11 mouse cellular contexts compared by ENCODE assay signal in genomic region chr15:96744153-96744881, GRCm38 (mm10). TPM values are rescaled to one million over a fixed set of nuclear protein-coding genes. Genes with fewer than 3 reads are reported as not detected.
DNase-seq lines count a peak whose midpoint lies in the region; ATAC-seq and TF ChIP-seq lines count a peak whose summit lies in the region.
"Had no signal": no experiment of that assay in that cellular context is flagged by ENCODE, and none has a peak within 500 bp of the region (broad histone marks: within the 10 kb centered on the region; RNA-seq: fewer than 3 reads in every experiment).

No protein-coding gene starts in this region.

- H3K27me3 ChIP-seq in spleen, adult 2 months (ENCODE audit: control insufficient read depth, insufficient read depth, low read length) = no peaks in the 10 kb centered on the region
- no peaks in the 10 kb centered on the region for H3K27me3 ChIP-seq in heart, embryonic 16.5 days (ENCODE audit: control insufficient read depth, insufficient read depth, low read length)
- no peaks in the 10 kb centered on the region for H3K27me3 ChIP-seq in midbrain, embryonic 16.5 days (ENCODE audit: control insufficient read depth, insufficient read depth, low read depth, low read length)

- no peaks in the 10 kb centered on the region for H3K9me3 ChIP-seq in heart, embryonic 16.5 days (replicated peaks; ENCODE audit: control insufficient read depth, low read length)
- no peaks in the 10 kb centered on the region for H3K9me3 ChIP-seq in midbrain, embryonic 16.5 days (replicated peaks; ENCODE audit: control insufficient read depth, low read length, poor library complexity, severe bottlenecking)

- H3K36me3 ChIP-seq in spleen, adult 2 months (ENCODE audit: control insufficient read depth, insufficient read depth, low read length) = no peaks in the 10 kb centered on the region
- H3K36me3 ChIP-seq in heart, embryonic 16.5 days (ENCODE audit: control insufficient read depth, insufficient read depth) = no peaks in the 10 kb centered on the region
- no peaks in the 10 kb centered on the region for H3K36me3 ChIP-seq in midbrain, embryonic 16.5 days (ENCODE audit: control insufficient read depth, insufficient read depth, low read length)

- H3K4me1 ChIP-seq in spleen, adult 2 months (ENCODE audit: control insufficient read depth, insufficient read depth, insufficient read length) = peaks cover 10% of the 10 kb centered on the region; the same call in 1 of the 2 replicates
- peaks cover 28% of the 10 kb centered on the region for H3K4me1 ChIP-seq in heart, embryonic 16.5 days (ENCODE audit: control insufficient read depth, insufficient read depth, low read length)
- peaks cover 13% of the 10 kb centered on the region for H3K4me1 ChIP-seq in lung, adult 2 months (ENCODE audit: control insufficient read depth, insufficient read depth, low read length)
- H3K4me1 ChIP-seq in midbrain, embryonic 16.5 days (ENCODE audit: control insufficient read depth, insufficient read depth, low read length) = no peaks in the 10 kb centered on the region

- TF ChIP-seq POLR2A in spleen, adult 2 months (IDR thresholded peaks at IDR 0.05; ENCODE audit: low read depth, low read length) = no peak
- TF ChIP-seq POLR2A in lung, adult 2 months (IDR thresholded peaks at IDR 0.05; ENCODE audit: borderline replicate concordance, extremely low read depth, low read depth, low read length) = no peak

- peak; percentile 72 for ATAC-seq in heart, embryonic 16.5 days (replicated peaks; ENCODE audit: extremely low read depth, insufficient read depth, low FRiP score)
- ATAC-seq in midbrain, embryonic 16.5 days = no peak

- peak overlapping the region; percentile 10 for H3K4me2 ChIP-seq in heart, embryonic 16.5 days (ENCODE audit: low read depth, low read length)
- H3K4me2 ChIP-seq in midbrain, embryonic 16.5 days (ENCODE audit: low read length) = no peak overlapping the region

- H3K9ac ChIP-seq in heart, embryonic 16.5 days (ENCODE audit: low read length) = peak overlapping the region; percentile 2; the same call in 1 of the 2 replicates
- no peak overlapping the region for H3K9ac ChIP-seq in midbrain, embryonic 16.5 days (ENCODE audit: low read depth, low read length)

- H3K27ac ChIP-seq in spleen, adult 2 months (ENCODE audit: insufficient read depth, low read length) = peak overlapping the region; percentile 76
- H3K27ac ChIP-seq in heart, embryonic 16.5 days (ENCODE audit: low read length) = peak overlapping the region; percentile 92
- H3K27ac ChIP-seq in midbrain, embryonic 16.5 days (ENCODE audit: low read length) = no peak overlapping the region

- no peak overlapping the region for H3K4me3 ChIP-seq in spleen, adult 2 months (ENCODE audit: extremely low read depth, insufficient read depth, insufficient read length)
- H3K4me3 ChIP-seq in heart, embryonic 16.5 days (ENCODE audit: low read length) = no peak overlapping the region
- no peak overlapping the region for H3K4me3 ChIP-seq in lung, adult 2 months (replicated peaks; ENCODE audit: extremely low read depth, low read depth, low read length)
- H3K4me3 ChIP-seq in midbrain, embryonic 16.5 days (ENCODE audit: low read depth, low read length) = no peak overlapping the region

- DNase-seq in spleen, adult 2 months (ENCODE audit: low read depth in 1 of 2, low spot score in 2 of 2) = no peak
- DNase-seq in spleen, postnatal 10 days (ENCODE audit: low spot score in 2 of 2) = no peak
- DNase-seq in lung, adult 2 months = peak; percentile 33
- no peak for DNase-seq in frontal cortex, adult 2 months (ENCODE audit: extremely low spot score in 1 of 2, low spot score in 1 of 2)
- DNase-seq in embryo, embryonic 11 days = no peak
- DNase-seq in thymus, postnatal 10 days (ENCODE audit: low spot score in 2 of 2) = no peak
- DNase-seq: cerebellum, postnatal 36 days; kidney, postnatal 10 days; retina, postnatal 1 day had no signal

- WGBS in spleen, adult 2 months = 69% methylated on average over 18 of the region's 18 CpGs
- 17% methylated on average over 18 of the region's 18 CpGs for WGBS in heart, embryonic 16.5 days
- 28% methylated on average over 18 of the region's 18 CpGs for WGBS in lung, adult 2 months
- WGBS in midbrain, embryonic 16.5 days = 83% methylated on average over 18 of the region's 18 CpGs

- TF ChIP-seq CTCF in spleen, adult 2 months (IDR thresholded peaks at IDR 0.05; ENCODE audit: extremely low read depth, insufficient read depth, insufficient read length, insufficient replicate concordance) = no peak
- TF ChIP-seq CTCF in lung, adult 2 months (IDR thresholded peaks at IDR 0.05; ENCODE audit: insufficient read depth, low read length) = no peak

RNA-seq across cellular contexts. Expression of gene Slc38a2, which starts 44.8 kb away (rescaled TPM):
- polyA plus RNA-seq in spleen, adult 2 months (2012; rRNA removed) = 25.9 and 28.5 TPM in 2 replicates
- polyA plus RNA-seq in heart, embryonic 16.5 days (2015; fragmentation: Nextera tagmentation; extraction: Ambion mirVana) = 178 and 190 TPM in 2 replicates
- polyA plus RNA-seq in lung, adult 2 months (2012; rRNA removed) = 23.0 and 37.9 TPM in 2 replicates
- 111 and 127 TPM in 2 replicates for polyA plus RNA-seq in midbrain, embryonic 16.5 days (2015; fragmentation: Nextera tagmentation; extraction: Ambion mirVana)
- 64.1 and 71.7 TPM in 2 replicates for polyA plus RNA-seq in frontal cortex, adult 2 months (2012; rRNA removed)
